Mouse (Mus musculus) intestine, postnatal 0 days (tissue): Measurements from ENCODE around the gene Msi2. TPM values are rescaled to one million over a fixed set of nuclear protein-coding genes. Genes with fewer than 3 reads are reported as not detected.

ENCODE experiments used
- ATAC-seq: fragments of 200-750 bp; cut with Nextera tagmentation; 2 replicates; pipeline ENCODE4 v1.8.0; 2017; ENCODE audit warnings: mild to moderate bottlenecking, moderate TSS enrichment, moderate library complexity
- H3K27ac ChIP-seq: fragments of 300-500 bp; sonication (generic); 2 replicates; pipeline ENCODE4 v1.5.1; 2014; ENCODE audit warnings: mild to moderate bottlenecking, low read depth, low read length, moderate library complexity
- H3K27me3 ChIP-seq: fragments of 300-500 bp; sonication (generic); replicated peaks from 2 replicates; pipeline ENCODE4 v1.6.1; 2014; ENCODE audit warnings: low read length, mixed read lengths; ENCODE audit not compliant: control insufficient read depth, insufficient read depth
- H3K36me3 ChIP-seq: fragments of 300-500 bp; sonication (generic); 2 replicates; pipeline ENCODE4 v1.6.1; 2014; ENCODE audit warnings: mild to moderate bottlenecking, moderate library complexity; ENCODE audit not compliant: control insufficient read depth, insufficient read depth
- H3K4me1 ChIP-seq: fragments of 300-500 bp; sonication (generic); replicated peaks from 2 replicates; pipeline ENCODE4 v1.6.1; 2014; ENCODE audit warnings: antibody characterized with exemption, low read length, mixed read lengths; ENCODE audit not compliant: control insufficient read depth, insufficient read depth
- H3K4me2 ChIP-seq: fragments of 300-500 bp; sonication (generic); replicated peaks from 2 replicates; pipeline ENCODE4 v1.6.1; 2014; ENCODE audit warnings: low read depth, mild to moderate bottlenecking, moderate library complexity
- H3K4me3 ChIP-seq: fragments of 300-500 bp; sonication (generic); 2 replicates; pipeline ENCODE4 v1.5.1; 2014; ENCODE audit warnings: low read depth, low read length
- H3K9ac ChIP-seq: fragments of 300-500 bp; sonication (generic); 2 replicates; pipeline ENCODE4 v1.6.1; 2014; ENCODE audit warnings: mild to moderate bottlenecking, low read depth, low read length
- H3K9me3 ChIP-seq: fragments of 300-500 bp; sonication (generic); 2 replicates; pipeline ENCODE4 v1.6.1; 2016; ENCODE audit warnings: mixed run types; ENCODE audit not compliant: control insufficient read depth
- CTCF ChIP-seq: sonication (generic); IDR thresholded peaks from 2 replicates; pipeline ENCODE4 v1.5.1; 2016; ENCODE audit warnings: low read depth, mild to moderate bottlenecking, control low read depth, antibody characterized with exemption, moderate library complexity
- WGBS: fragments of 180-500 bp; shearing (Covaris S2); extraction: QIAGEN DNeasy Blood & Tissue Kit; methylation state at CpG from one replicate; pipeline ENCODE4 v1.1.7; 2014; 5-methylcytosine and 5-hydroxymethylcytosine counted together
- polyA plus RNA-seq: library from polyadenylated mRNA; unstranded; fragments of >200 nt; fragmentation: Nextera tagmentation; extraction: Ambion mirVana; gene quantifications from 2 replicates; pipeline ENCODE4 v1.2.1, GENCODE M21; 2015

The Msi2 gene
- polyA plus RNA-seq, 1 experiment from 2014 or later = 7.5 TPM

GRCm38 (mm10) chr11:88318850-88319249 lies 399.5 kb downstream of the Msi2 start:
- no peak for TF ChIP-seq CTCF
- Histone ChIP-seq H3K4me1 (no peaks in the 10 kb centered on the region), H3K27me3 (no peaks in the 10 kb centered on the region), H3K36me3 (no peaks in the 10 kb centered on the region), H3K4me3 (no peak overlapping the region), H3K9me3 (no peaks in the 10 kb centered on the region), H3K9ac (no peak overlapping the region), H3K27ac (no peak overlapping the region), H3K4me2 (no peak overlapping the region)
- WGBS = 71% methylated on average over 5 of the region's 5 CpGs
- ATAC-seq = no peak

- Histone ChIP-seq H3K36me3 (no peaks in the 10 kb centered on the region), H3K4me1 (no peaks in the 10 kb centered on the region), H3K9me3 (no peaks in the 10 kb centered on the region), H3K4me2 (no peak overlapping the region), H3K9ac (no peak overlapping the region), H3K27ac (no peak overlapping the region), H3K27me3 (no peaks in the 10 kb centered on the region), H3K4me3 (no peak overlapping the region)
- ATAC-seq = no peak
- 80% methylated on average over 5 of the region's 5 CpGs for WGBS
- TF ChIP-seq CTCF = no peak
Measured at GRCm38 (mm10) chr11:88315393-88315792, 402.9 kb downstream of the Msi2 start.

- H3K4me2 ChIP-seq = no peak overlapping the region
- no peaks in the 10 kb centered on the region for H3K36me3 ChIP-seq
- H3K9me3 ChIP-seq = no peaks in the 10 kb centered on the region
- no peak for ATAC-seq
- no peak overlapping the region for H3K27ac ChIP-seq
- H3K4me1 ChIP-seq = no peaks in the 10 kb centered on the region
- TF ChIP-seq CTCF = no peak
- WGBS = 53% methylated on average over 6 of the region's 6 CpGs
- no peaks in the 10 kb centered on the region for H3K27me3 ChIP-seq
- H3K9ac ChIP-seq = no peak overlapping the region
- no peak overlapping the region for H3K4me3 ChIP-seq
Measured at GRCm38 (mm10) chr11:88314471-88314870, 403.8 kb downstream of the Msi2 start.

- ATAC-seq = no peak
Measured at GRCm38 (mm10) chr11:88313512-88313911, 404.8 kb downstream of the Msi2 start.

GRCm38 (mm10) chr11:88311606-88312005 lies 406.7 kb downstream of the Msi2 start:
- Histone ChIP-seq H3K9ac (no peak overlapping the region), H3K27ac (no peak overlapping the region), H3K4me3 (no peak overlapping the region), H3K27me3 (no peaks in the 10 kb centered on the region), H3K9me3 (no peaks in the 10 kb centered on the region), H3K36me3 (no peaks in the 10 kb centered on the region), H3K4me2 (no peak overlapping the region), H3K4me1 (no peaks in the 10 kb centered on the region)
- no peak for TF ChIP-seq CTCF
- WGBS = 73% methylated on average over 7 of the region's 7 CpGs
- ATAC-seq = no peak

More at GRCm38 (mm10) chr11:88313512-88313911, 404.8 kb downstream of the Msi2 start:
- Histone ChIP-seq H3K9me3 (no peaks in the 10 kb centered on the region), H3K4me3 (no peak overlapping the region), H3K9ac (no peak overlapping the region), H3K36me3 (no peaks in the 10 kb centered on the region), H3K4me2 (no peak overlapping the region), H3K27ac (no peak overlapping the region), H3K4me1 (no peaks in the 10 kb centered on the region), H3K27me3 (no peaks in the 10 kb centered on the region)
- WGBS = 28% methylated on average over 8 of the region's 8 CpGs
- TF ChIP-seq CTCF = no peak

- Histone ChIP-seq H3K27me3 (no peaks in the 10 kb centered on the region), H3K36me3 (no peaks in the 10 kb centered on the region), H3K4me2 (no peak overlapping the region), H3K9ac (no peak overlapping the region), H3K9me3 (no peaks in the 10 kb centered on the region), H3K4me3 (no peak overlapping the region), H3K4me1 (no peaks in the 10 kb centered on the region), H3K27ac (no peak overlapping the region)
- TF ChIP-seq CTCF = no peak
- ATAC-seq = no peak
- 82% methylated on average over 6 of the region's 6 CpGs for WGBS
Measured at GRCm38 (mm10) chr11:88310773-88311172, 407.5 kb downstream of the Msi2 start.
